Mouse (Mus musculus) forebrain, embryonic 12.5 days (tissue): ENCODE results near the gene Gm3147. TPM values are rescaled to one million over a fixed set of nuclear protein-coding genes. Genes with fewer than 3 reads are reported as not detected.
"Not testable (repeated sequence)": the region's sequence is repeated elsewhere in the genome, so short reads cannot be mapped to it uniquely, and the experiment has no call there.

ENCODE experiments used
- ATAC-seq: fragments of 200-750 bp; cut with Nextera tagmentation; 2 replicates; pipeline ENCODE4 v1.8.0; 2017; ENCODE audit warnings: moderate TSS enrichment; ENCODE audit not compliant: low FRiP score
- H3K27ac ChIP-seq: fragments of 300-500 bp; sonication (generic); 2 replicates; pipeline ENCODE4 v1.5.1; 2016; ENCODE audit warnings: mild to moderate bottlenecking
- H3K27me3 ChIP-seq: fragments of 300-500 bp; sonication (generic); 2 replicates; pipeline ENCODE4 v1.6.1; 2016; ENCODE audit warnings: mild to moderate bottlenecking
- H3K36me3 ChIP-seq: fragments of 300-500 bp; sonication (generic); replicated peaks from 2 replicates; pipeline ENCODE4 v1.6.1; 2016; ENCODE audit warnings: mild to moderate bottlenecking
- H3K4me1 ChIP-seq: fragments of 300-500 bp; sonication (generic); 2 replicates; pipeline ENCODE4 v1.6.1; 2016
- H3K4me2 ChIP-seq: fragments of 300-500 bp; sonication (generic); 2 replicates; pipeline ENCODE4 v1.6.1; 2016; ENCODE audit warnings: mild to moderate bottlenecking, moderate library complexity
- H3K4me3 ChIP-seq: fragments of 300-500 bp; sonication (generic); replicated peaks from 2 replicates; pipeline ENCODE4 v1.5.1; 2016; ENCODE audit warnings: mild to moderate bottlenecking
- H3K9ac ChIP-seq: fragments of 300-500 bp; sonication (generic); 2 replicates; pipeline ENCODE4 v1.6.1; 2016; ENCODE audit warnings: mild to moderate bottlenecking
- H3K9me3 ChIP-seq: fragments of 300-500 bp; sonication (generic); 2 replicates; pipeline ENCODE4 v1.6.1; 2016
- WGBS: fragments of 180-500 bp; shearing (Covaris S2); methylation state at CpG from one replicate; pipeline ENCODE4 v1.1.7; 2016; 5-methylcytosine and 5-hydroxymethylcytosine counted together
- polyA plus RNA-seq: library from polyadenylated mRNA; unstranded; fragments of >200 nt; fragmentation: Nextera tagmentation; extraction: Ambion mirVana; gene quantifications from 2 replicates; pipeline ENCODE4 v1.2.1, GENCODE M21; 2016

The Gm3147 gene
- not detected in 2 replicates for polyA plus RNA-seq

DNA sequence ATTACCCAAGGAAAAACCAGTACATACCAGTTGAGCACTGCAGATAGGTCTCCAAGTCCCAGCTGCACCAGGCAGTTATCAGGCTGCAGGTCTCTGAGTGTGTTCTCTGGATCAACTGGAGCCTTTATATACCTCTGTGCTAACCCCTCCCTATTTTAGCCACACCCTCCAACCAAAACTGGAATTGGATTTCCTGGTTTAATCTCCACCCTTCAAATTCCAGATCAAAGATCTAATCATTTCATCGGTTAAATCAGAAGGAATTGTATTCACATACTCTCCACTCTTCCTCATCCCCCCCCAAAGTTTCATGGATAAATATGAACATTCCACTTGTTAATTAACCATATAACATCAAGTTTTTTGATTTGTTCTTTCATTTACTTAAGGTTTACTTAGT is at the start of gene Gm3147:
TSS of gene Gm3147 (minus strand) at position 101 of the 400 bp plus-strand sequence.
- not testable (repeated sequence) for ATAC-seq, H3K9ac ChIP-seq, H3K4me1 ChIP-seq, H3K4me3 ChIP-seq, H3K27ac ChIP-seq, H3K4me2 ChIP-seq, H3K36me3 ChIP-seq, H3K27me3 ChIP-seq, H3K9me3 ChIP-seq
- no CpG with 5 or more reads among the region's 1 CpGs for WGBS

DNA sequence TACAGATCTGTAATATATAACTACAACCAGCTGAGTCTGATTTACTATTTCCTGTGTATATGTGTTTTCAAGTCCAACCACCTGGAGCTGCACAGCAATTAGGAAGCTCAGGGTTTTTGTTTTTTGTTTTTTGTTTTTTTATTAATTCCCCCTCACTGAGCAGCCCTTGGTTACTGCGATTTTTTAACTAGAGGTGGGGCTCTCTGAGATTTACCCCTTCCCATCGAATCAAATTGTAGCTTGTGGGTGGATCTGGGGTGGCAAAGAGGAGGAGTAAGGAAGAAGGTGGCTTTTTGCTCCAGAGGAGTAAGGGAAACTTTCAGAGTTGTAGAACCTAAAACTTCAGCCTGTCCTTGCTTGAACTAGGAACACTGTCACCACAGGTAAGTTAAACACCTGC is 31.9 kb upstream of the Gm3147 start, which contains the start of gene Gm6205:
TSS of gene Gm6205 (plus strand) at position 301 of the 400 bp plus-strand sequence.
- WGBS: no CpG with 5 or more reads among the region's 2 CpGs
- not testable (repeated sequence) for ATAC-seq, H3K27me3 ChIP-seq, H3K9ac ChIP-seq, H3K4me2 ChIP-seq, H3K4me1 ChIP-seq, H3K4me3 ChIP-seq, H3K36me3 ChIP-seq, H3K27ac ChIP-seq, H3K9me3 ChIP-seq

DNA sequence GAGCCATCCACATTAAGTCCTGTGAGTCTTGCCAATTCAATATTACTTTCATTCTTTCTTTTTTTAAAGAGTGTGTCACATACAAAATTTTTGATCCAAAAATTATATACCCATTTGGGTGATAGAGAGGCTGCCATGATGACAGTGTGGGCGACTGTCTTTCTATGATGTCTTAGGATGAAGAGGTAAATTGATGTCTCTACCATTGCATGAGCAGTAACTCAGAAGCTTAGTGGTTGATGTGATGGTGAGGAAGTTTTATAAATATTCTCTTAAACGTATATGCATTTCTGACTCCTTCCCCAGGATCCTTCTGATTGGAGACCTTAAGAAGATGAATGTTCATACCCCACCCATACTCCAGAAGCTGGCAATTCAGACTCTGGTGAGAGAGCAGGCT is 7.5 kb upstream of the Gm3147 start, which contains the start of gene Gm6509:
TSS of gene Gm6509 (plus strand) at position 301 of the 400 bp plus-strand sequence.
- H3K9me3 ChIP-seq, H3K27ac ChIP-seq, H3K4me1 ChIP-seq, H3K4me2 ChIP-seq, H3K36me3 ChIP-seq, H3K9ac ChIP-seq, H3K4me3 ChIP-seq, H3K27me3 ChIP-seq, ATAC-seq: not testable (repeated sequence)
- 80% methylated on average over 1 of the region's 2 CpGs for WGBS

Other genes with a start within 250 kb of the Gm3147 start
- gene Gm7682, start 170.6 kb downstream of the Gm3147 start, polyA plus RNA-seq: not detected in 2 replicates
- gene Gm3139, start 90.1 kb downstream of the Gm3147 start, polyA plus RNA-seq: not detected in 2 replicates
- not detected in 2 replicates for gene Gm6509, start 7.6 kb upstream of the Gm3147 start, polyA plus RNA-seq
- not detected in 2 replicates for gene Gm6205, start 32.0 kb upstream of the Gm3147 start, polyA plus RNA-seq
- gene Gm3183, start 249.1 kb upstream of the Gm3147 start, polyA plus RNA-seq: not detected in 2 replicates